Mouse (Mus musculus): Measurements from ENCODE around the gene Lmod1.

GRCm38 (mm10) chr1:135290908-135291307, 33.7 kb upstream of the Lmod1 start:
- no peak for TF ChIP-seq CTCF (IDR thresholded peaks at IDR 0.05; ENCODE audit: extremely low read depth, insufficient read depth, low read length)
- no peak for TF ChIP-seq POLR2A (IDR thresholded peaks at IDR 0.05; ENCODE audit: extremely low read depth, insufficient read depth, low read length)

Measured in cortical plate, adult 2 months (tissue).